Mouse (Mus musculus): ENCODE data around the gene Palm2. TPM values are rescaled to one million over a fixed set of nuclear protein-coding genes. Genes with fewer than 3 reads are reported as not detected.
"Not testable (repeated sequence)": the region's sequence is repeated elsewhere in the genome, so short reads cannot be mapped to it uniquely, and the experiment has no call there.

Palm2 gene
- total RNA-seq (2021), result under 1 TPM in 1 of 2 experiments, not detected in 1; 0.27 TPM
- long read RNA-seq, experiment 1, result 0 reads
- long read RNA-seq, experiment 2, result 0 reads

GRCm38 (mm10) chr4:57433941-57434704, at the start of gene Palm2:
Palm2 (plus strand) TSS chr4:57434247.
- peak; percentile 40 for DNase-seq (ENCODE audit: low spot score)

DNA sequence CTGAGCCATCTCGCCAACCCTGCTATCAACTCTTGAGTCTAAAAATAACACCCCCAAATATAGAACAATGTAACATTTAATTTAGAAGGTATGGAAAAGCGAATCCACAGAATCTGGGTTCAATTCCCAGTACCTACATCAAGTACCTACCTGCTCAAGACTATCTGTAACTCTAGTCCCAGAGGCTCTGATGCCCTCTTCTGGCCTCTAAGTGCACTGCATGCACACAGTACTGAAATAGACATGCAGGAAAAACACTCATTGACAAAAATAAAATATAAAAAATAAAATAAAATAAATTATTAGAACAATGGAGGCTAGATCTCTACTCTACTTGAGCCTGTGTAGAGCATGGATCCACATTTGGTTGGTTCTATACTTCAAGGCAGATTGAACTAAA, 49.7 kb upstream of the Palm2 start:
- no peak for DNase-seq (ENCODE audit: low spot score)

- DNase-seq (ENCODE audit: low spot score), result no peak
Observed at GRCm38 (mm10) chr4:57391103-57391502, 42.9 kb upstream of the Palm2 start.

- no peak for DNase-seq (ENCODE audit: low spot score)
Observed at GRCm38 (mm10) chr4:57396414-57396813, 37.6 kb upstream of the Palm2 start.

DNA sequence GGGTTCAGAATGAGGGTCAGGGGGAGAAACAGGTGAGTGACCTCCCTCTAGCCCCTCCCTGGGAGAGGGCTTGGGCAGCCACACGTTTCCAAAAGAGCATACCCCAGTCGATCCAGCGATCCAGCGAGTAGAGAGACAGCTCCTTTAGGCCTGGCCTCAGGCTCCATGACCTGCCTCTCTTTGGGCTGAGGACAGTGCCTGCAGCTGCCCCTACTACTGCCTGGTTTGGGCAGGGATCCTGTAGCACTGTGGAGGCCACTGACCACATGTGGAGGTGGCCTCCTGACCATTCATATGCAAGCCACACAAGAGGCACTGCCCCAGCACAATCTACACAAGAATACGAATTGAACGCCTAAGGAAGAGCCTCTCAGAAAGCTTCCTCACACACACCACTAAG, 21.7 kb upstream of the Palm2 start:
- DNase-seq (ENCODE audit: low spot score), result not testable (repeated sequence)

- no peak for DNase-seq (ENCODE audit: low spot score)
Observed at GRCm38 (mm10) chr4:57413016-57413415, 21.0 kb upstream of the Palm2 start.

GRCm38 (mm10) chr4:57413670-57414069, 20.4 kb upstream of the Palm2 start:
- not testable (repeated sequence) for DNase-seq (ENCODE audit: low spot score)

DNA sequence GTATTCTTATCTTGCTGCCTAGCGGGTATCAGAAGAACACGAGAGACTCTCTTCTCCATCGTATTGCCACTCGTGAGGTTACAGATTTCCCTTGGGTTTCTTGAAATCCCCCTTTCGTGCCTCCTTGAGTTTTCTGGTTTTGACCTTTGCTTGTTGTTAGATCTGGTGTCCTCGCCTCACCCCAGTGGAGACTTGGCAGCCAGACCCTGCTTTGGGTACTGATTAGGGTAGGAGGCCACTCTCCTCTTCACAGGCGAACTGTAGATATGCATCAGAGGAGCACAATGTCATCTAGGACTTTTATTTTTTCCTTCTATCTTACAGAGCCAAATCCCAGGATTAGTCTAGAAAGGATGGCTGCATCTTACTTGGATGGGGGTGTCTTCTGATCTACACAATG, 10.0 kb upstream of the Palm2 start:
- no peak for DNase-seq (ENCODE audit: low spot score)

GRCm38 (mm10) chr4:57428317-57428716, 5.7 kb upstream of the Palm2 start:
- DNase-seq (ENCODE audit: low spot score), result no peak

DNA sequence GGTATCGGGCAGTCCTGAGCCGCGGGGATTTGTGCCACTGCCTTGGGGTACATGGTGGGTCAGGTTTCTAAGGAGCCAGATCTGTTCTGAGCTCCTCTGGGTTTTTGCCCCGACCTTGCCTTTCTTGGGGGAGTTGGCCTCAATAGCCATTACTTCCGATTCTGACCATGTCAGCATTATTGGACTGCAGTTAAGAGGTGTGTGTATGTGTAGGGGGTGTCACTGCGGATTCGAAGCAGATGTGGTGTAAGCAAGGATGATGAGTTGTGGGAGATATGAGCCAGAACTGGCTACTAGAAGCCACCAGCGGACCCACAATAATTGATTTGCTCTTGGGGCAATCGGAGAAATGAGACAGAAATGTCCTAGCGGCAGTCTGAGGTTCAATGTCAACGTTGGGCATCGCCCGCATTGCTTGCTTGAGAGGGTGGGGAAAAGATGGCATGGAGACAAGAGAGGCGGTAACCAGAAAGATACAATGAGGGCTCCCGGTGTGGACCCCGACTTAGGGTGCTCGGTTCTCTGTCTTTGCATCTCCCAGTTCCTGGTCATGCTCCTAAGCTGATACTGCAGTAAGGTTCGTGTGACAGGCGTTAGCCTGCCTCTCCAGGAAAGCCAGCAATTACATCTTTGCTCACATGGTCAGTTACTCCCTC, 786 bp downstream of the Palm2 start:
- no peak for DNase-seq (ENCODE audit: low spot score)

GRCm38 (mm10) chr4:57436286-57436685, 2.2 kb downstream of the Palm2 start:
- no peak for DNase-seq (ENCODE audit: low spot score)

DNA sequence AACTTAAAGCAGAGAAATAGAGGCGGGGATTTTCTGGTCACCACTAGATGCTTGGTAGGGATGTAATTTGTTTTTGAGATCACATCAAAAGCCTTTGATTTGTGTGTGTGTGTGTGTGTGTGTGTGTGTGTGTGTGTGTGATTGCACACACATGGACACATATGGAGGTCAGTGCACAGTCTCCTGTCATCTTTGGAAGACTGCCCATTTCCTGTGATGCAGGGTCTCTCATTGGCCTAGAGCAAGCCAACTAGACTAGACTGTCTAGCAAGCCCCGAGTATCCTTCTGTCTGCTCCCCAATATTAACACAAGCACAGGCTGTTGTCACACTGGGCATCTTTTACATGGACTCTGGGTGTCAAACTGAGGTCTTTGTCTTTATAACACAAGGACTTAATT, 12.0 kb downstream of the Palm2 start:
- DNase-seq (ENCODE audit: low spot score), result no peak

- DNase-seq (ENCODE audit: low spot score), result no peak
Observed at GRCm38 (mm10) chr4:57446854-57447444, 12.9 kb downstream of the Palm2 start.

- DNase-seq (ENCODE audit: low spot score), result peak; percentile 26
Observed at GRCm38 (mm10) chr4:57451896-57452295, 17.8 kb downstream of the Palm2 start.

DNA sequence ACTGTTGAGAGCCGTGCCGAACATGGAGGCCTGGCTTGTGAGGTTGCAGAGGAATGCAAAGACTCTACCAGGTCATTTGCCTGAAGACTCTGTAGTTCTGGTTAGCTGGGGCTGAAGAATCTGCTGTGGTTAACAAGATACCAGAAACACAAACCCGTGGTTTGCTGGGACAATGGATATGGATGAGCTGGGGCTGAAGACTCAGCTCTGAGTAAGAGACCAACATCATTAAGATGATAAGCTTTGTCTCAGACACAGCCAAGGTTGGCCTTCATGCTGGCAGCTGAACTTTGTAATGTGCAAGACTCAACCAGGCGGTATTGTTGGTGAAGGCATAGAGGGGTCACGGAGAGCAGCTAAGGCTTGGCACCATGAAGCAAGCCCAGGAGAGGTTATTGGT, 18.6 kb downstream of the Palm2 start:
- DNase-seq (ENCODE audit: low spot score), result no peak

DNA sequence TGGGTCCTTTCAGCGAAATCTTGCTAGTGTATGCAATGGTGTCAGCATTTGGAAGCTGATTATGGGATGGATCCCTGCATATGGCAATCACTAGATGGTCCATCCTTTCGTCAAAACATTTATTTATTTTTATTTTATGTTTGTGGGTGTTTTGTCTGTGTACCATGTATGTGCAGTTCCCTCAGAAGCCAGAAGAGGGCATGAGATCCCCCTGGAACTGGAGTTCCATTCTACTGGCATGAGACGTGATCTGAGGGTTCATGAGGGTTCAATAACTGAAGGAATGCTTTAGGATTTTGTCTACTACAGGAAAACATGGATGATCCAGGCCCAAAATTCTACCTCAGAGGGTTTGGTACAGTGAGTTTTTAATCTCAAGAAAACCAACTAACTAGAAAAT, 28.3 kb downstream of the Palm2 start:
- DNase-seq (ENCODE audit: low spot score), result no peak

GRCm38 (mm10) chr4:57482435-57482834, 48.4 kb downstream of the Palm2 start:
- no peak for DNase-seq (ENCODE audit: low spot score)

DNA sequence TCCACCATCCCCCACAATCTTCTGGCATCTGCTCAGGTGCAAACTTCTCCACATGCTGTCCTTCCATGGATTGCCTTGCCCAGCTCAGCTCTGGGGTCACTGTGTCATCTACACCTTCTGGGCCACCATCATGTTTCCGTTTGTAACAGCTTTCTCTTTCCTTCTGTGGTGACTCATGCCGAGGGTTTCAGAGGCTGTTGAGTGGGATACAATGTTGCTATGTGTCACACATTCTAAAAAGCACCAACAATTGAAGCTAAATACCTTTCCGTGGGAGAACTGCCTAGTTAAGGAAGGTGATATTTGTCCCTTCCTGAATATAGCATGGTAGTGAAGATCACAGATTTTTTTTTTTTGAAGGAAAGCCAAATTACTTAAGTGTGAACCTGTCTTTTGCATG, 52.3 kb downstream of the Palm2 start:
- no peak for DNase-seq (ENCODE audit: low spot score)

GRCm38 (mm10) chr4:57489887-57490286, 55.8 kb downstream of the Palm2 start:
- DNase-seq (ENCODE audit: low spot score), result no peak

DNA sequence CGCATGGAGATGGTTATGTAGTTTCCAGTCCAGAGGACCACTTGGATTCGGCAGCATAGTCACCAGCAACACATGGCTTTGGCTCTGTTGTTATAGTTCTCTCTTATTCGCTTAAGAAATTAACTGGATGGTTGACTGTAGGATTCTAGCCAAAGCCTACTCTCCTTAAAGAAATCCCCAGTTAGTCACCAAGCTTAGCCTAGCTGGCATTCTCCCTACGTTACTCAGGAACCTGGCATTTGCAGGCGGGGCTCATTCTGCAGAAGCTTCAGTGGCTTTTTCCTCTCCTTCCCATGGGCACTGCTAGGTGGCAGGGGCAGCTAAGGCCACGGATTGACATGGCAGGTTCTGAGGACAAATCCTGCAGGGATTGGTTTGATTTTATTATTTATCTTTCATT, 70.7 kb downstream of the Palm2 start:
- no peak for DNase-seq (ENCODE audit: low spot score)

GRCm38 (mm10) chr4:57510576-57510975, 76.5 kb downstream of the Palm2 start:
- DNase-seq (ENCODE audit: low spot score), result no peak

- DNase-seq (ENCODE audit: low spot score), result no peak
Observed at GRCm38 (mm10) chr4:57511734-57512133, 77.7 kb downstream of the Palm2 start.

Measured in gastrocnemius, adult 18-20 months (tissue).